8 mouse cellular contexts compared by ENCODE assay signal in the genomic region with DNA sequence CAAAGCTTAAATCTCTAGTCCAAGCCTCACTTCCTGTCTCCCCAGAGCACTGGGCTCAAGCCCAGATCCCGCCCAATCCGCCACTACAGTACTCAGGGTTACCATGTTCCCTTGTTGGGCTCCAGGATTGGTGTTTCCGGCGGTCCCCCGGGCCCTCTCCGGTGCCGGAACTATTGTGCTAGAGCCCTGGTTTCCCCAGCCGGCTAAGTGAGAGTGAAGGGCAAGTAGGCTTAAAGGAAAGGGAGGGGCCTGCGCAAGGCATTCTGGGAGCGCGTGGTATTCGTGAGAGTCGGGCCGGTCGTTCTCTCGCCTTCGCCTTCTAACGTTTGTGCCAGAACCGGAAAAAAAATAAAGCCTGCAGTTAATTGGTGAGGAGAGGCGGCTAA. TPM values are rescaled to one million over a fixed set of nuclear protein-coding genes. Genes with fewer than 3 reads are reported as not detected.
DNase-seq lines count a peak whose midpoint lies in the region; ATAC-seq lines count a peak whose summit lies in the region.

Gene Gucd1, minus strand, starts transcription at position 215 of the 386 bp plus-strand sequence.

- ATAC-seq in megakaryocyte progenitor cell, adult 5-6 weeks (replicated peaks; ENCODE audit: poor library complexity): peak; percentile 79

- peak; percentile 98 for DNase-seq in adipocyte (ENCODE audit: low spot score)
- DNase-seq in embryo, embryonic 10 days (ENCODE audit: low spot score): peak; percentile 93
- peak; percentile 96 for DNase-seq in gastrocnemius, postnatal 10 days
- peak; percentile 98 for DNase-seq in induced T-regulatory cell, adult 2 months (ENCODE audit: low read depth)
- peak; percentile 93 to 99 for DNase-seq in left cerebral cortex, adult 9 months (ENCODE audit: low spot score in 2 of 2)
- DNase-seq in right cerebral cortex, postnatal 14 days: peak; percentile 96
- peak; percentile 97 for DNase-seq in urinary bladder, postnatal 36 days (ENCODE audit: low spot score in 2 of 2)

RNA-seq across cellular contexts. Expression of gene Gucd1, which starts in this region (rescaled TPM):
- 10 to 100 TPM; 46.9 to 47.5 TPM for total RNA-seq in gastrocnemius, postnatal 10 days (2021)
- 7.3 and 9.7 TPM in 2 replicates for total RNA-seq in megakaryocyte progenitor cell, adult 5-6 weeks (2015)
- 11.2 and 14.9 TPM in 2 replicates for total RNA-seq in megakaryocyte progenitor cell, adult 5-6 weeks (2017)

Comparison
In these comparisons a context has a peak if more than half of its experiments do, and no peak if none do; other contexts are left out.
1. Peak in every context shown above with its lines: DNase-seq and ATAC-seq.